Mouse (Mus musculus) forebrain, postnatal 0 days (tissue): ENCODE data around the gene Ctrc. TPM values are rescaled to one million over a fixed set of nuclear protein-coding genes. Genes with fewer than 3 reads are reported as not detected.

Source experiments
- ATAC-seq: fragments of 200-750 bp; cut with Nextera tagmentation; 2 replicates; pipeline ENCODE4 v1.8.0; 2017; ENCODE audit warnings: mild to moderate bottlenecking, moderate library complexity
- DNase-seq: peaks from one replicate; pipeline ENCODE4 v3.0.0-alpha.2; 2015
- H3K27ac ChIP-seq: fragments of 300-500 bp; sonication (generic); 2 replicates; pipeline ENCODE4 v1.5.1; 2014; ENCODE audit warnings: low read depth, mild to moderate bottlenecking, antibody characterized with exemption, low read length, moderate library complexity, mixed read lengths
- H3K27me3 ChIP-seq: fragments of 300-500 bp; sonication (generic); 2 replicates; pipeline ENCODE4 v1.6.1; 2014; ENCODE audit warnings: mild to moderate bottlenecking, low read length, mixed read lengths; ENCODE audit not compliant: insufficient read depth
- H3K36me3 ChIP-seq: fragments of 300-500 bp; sonication (generic); 2 replicates; pipeline ENCODE4 v1.6.1; 2014; ENCODE audit warnings: mild to moderate bottlenecking, moderate library complexity; ENCODE audit not compliant: insufficient read depth
- H3K4me1 ChIP-seq: fragments of 300-500 bp; sonication (generic); 2 replicates; pipeline ENCODE4 v1.6.1; 2014; ENCODE audit warnings: antibody characterized with exemption; ENCODE audit not compliant: insufficient read depth
- H3K4me2 ChIP-seq: fragments of 300-500 bp; sonication (generic); 2 replicates; pipeline ENCODE4 v1.6.1; 2014; ENCODE audit warnings: low read depth, mild to moderate bottlenecking, moderate library complexity
- H3K4me3 ChIP-seq: fragments of 300-500 bp; sonication (generic); 2 replicates; pipeline ENCODE4 v1.5.1; 2014; ENCODE audit warnings: low read depth, low read length, mixed read lengths
- H3K9ac ChIP-seq: fragments of 300-500 bp; sonication (generic); 2 replicates; pipeline ENCODE4 v1.6.1; 2014; ENCODE audit warnings: mild to moderate bottlenecking
- H3K9me3 ChIP-seq: fragments of 300-500 bp; sonication (generic); 2 replicates; pipeline ENCODE4 v1.6.1; 2016; ENCODE audit warnings: low read length
- CTCF ChIP-seq: sonication (generic); IDR thresholded peaks from 2 replicates; pipeline ENCODE4 v1.5.1; 2016; ENCODE audit warnings: antibody characterized with exemption, control low read depth, low read depth
- WGBS: fragments of 180-500 bp; shearing (Covaris S2); extraction: QIAGEN DNeasy Blood & Tissue Kit; methylation state at CpG from one replicate; pipeline ENCODE4 v1.1.7; 2014; 5-methylcytosine and 5-hydroxymethylcytosine counted together
- polyA plus RNA-seq: library from polyadenylated mRNA; unstranded; fragments of >200 nt; fragmentation: Nextera tagmentation; extraction: Ambion mirVana; gene quantifications from 2 replicates; pipeline ENCODE4 v1.2.1, GENCODE M21; 2015
- total RNA-seq: library from RNA; depleted of rRNA; stranded (reverse); fragments of >200 nt; gene quantifications from 2 replicates; pipeline ENCODE4 v1.2.3, GENCODE M21; 2014

Ctrc gene
- total and polyA plus RNA-seq, 2 experiments from 2014 or later, result not detected

DNA sequence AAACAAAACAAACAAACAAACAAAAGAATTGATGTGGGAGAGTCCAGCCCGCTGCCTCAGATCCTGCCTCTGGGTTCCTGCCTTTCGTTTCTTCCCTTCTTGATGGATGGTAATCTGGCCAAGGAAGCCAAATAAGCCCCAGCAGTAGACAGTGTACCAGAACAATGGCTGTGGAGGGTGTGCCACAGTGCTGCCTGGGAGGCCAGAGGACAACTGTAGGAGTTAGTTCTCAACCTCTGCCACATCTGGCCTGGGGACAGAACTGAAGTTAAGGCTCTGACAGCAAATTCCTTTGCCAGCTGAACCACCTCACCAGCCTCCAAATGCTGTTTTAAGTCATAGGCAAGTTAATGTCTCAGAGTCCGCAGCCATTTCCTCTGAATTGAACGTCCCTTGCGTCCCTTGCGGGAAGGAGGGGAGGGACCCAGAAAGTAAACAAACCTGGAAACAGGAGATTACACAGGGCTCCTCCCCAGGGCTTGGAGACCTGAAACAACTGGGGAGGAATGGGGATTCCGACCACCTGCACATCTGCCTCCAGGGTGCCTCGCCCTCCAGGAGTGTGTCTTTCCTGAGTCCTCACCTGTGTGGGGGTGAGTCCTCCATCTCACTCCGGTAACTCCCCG is 35.2 kb upstream of the Ctrc start:
- no peak for TF ChIP-seq CTCF
- H3K4me2 ChIP-seq, result no peak overlapping the region
- no peaks in the 10 kb centered on the region for H3K4me1 ChIP-seq
- H3K36me3 ChIP-seq, result no peaks in the 10 kb centered on the region
- no peak overlapping the region for H3K4me3 ChIP-seq
- H3K9me3 ChIP-seq, result no peaks in the 10 kb centered on the region
- no peak overlapping the region for H3K27ac ChIP-seq
- no peaks in the 10 kb centered on the region for H3K27me3 ChIP-seq
- 74% methylated on average over 10 of the region's 10 CpGs for WGBS
- DNase-seq (no peak), ATAC-seq (no peak)
- no peak overlapping the region for H3K9ac ChIP-seq

DNA sequence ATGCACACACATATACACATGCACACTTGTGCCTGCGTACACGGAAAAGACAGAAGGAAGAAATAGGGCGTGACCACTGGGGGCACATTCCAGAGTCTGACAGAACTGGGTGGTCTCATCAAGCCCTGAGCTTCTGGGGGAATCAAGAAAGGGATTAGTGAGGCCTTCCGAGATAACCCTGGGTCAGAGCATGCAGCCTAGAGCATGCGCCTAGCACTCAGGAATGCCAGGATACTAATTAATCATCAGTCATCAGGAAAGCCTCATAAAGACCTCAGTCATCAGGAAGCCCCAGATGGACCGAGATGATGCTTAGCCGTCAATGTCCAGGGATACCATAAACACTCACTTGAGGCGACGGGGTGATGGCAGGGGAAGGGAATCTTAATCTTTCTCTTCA is 33.7 kb upstream of the Ctrc start:
- Histone ChIP-seq H3K4me1 (peaks cover 6% of the 10 kb centered on the region), H3K27ac (no peak overlapping the region), H3K36me3 (no peaks in the 10 kb centered on the region), H3K9ac (no peak overlapping the region), H3K4me2 (no peak overlapping the region), H3K4me3 (no peak overlapping the region), H3K27me3 (no peaks in the 10 kb centered on the region), H3K9me3 (no peaks in the 10 kb centered on the region)
- WGBS, result 79% methylated on average over 9 of the region's 9 CpGs
- ATAC-seq (no peak), DNase-seq (no peak)
- no peak for TF ChIP-seq CTCF

DNA sequence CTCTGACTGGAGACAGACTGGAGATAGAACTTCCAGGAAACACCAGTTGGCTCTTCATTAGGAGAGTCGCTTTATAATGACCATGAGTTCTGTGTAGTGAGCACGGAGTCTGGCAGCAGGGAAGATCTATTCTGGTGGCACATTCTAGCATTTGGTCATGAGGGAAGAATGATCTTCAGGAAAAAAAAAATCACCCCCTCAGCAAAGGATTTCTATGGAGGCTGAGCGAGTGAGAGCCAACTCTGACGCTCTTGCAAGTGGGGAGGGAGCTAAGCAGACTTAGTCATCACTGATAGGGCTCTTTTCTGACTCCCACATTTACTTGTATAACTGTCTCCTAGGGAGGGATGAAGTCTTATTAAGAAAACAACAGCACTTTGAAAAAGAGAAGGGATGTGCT is 32.9 kb upstream of the Ctrc start:
- H3K4me1 ChIP-seq, result peaks cover 8% of the 10 kb centered on the region
- H3K4me3 ChIP-seq, result no peak overlapping the region
- TF ChIP-seq CTCF, result no peak
- no peaks in the 10 kb centered on the region for H3K9me3 ChIP-seq
- H3K4me2 ChIP-seq, result no peak overlapping the region
- no peak for ATAC-seq
- no peaks in the 10 kb centered on the region for H3K27me3 ChIP-seq
- no peak for DNase-seq
- WGBS, result 76% methylated on average over 4 of the region's 4 CpGs
- H3K36me3 ChIP-seq, result no peaks in the 10 kb centered on the region
- H3K9ac ChIP-seq, result no peak overlapping the region
- no peak overlapping the region for H3K27ac ChIP-seq

DNA sequence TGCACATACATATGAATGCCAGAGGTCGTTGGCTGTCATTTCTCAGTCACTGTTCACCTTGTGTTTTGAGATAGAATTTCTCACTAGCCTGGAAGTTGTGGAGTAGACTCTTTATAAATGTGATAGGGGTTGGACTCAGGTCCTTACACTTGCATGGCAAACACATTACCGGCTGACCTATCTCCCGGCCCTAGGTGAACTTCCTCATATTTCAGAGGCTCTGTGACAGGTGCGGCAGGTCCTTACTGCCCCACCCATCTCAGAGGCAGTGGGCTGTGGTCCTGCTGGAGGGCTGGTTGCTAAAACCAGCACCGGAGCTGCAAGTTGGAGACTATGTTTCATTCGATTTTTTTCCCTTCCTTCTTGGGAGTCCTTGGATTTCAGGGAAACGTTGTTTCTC is 32.5 kb upstream of the Ctrc start:
- no peaks in the 10 kb centered on the region for H3K27me3 ChIP-seq
- H3K4me1 ChIP-seq, result peaks cover 9% of the 10 kb centered on the region
- DNase-seq (no peak), ATAC-seq (no peak)
- no peak overlapping the region for H3K4me2 ChIP-seq
- H3K9me3 ChIP-seq, result no peaks in the 10 kb centered on the region
- no peak overlapping the region for H3K4me3 ChIP-seq
- no peak overlapping the region for H3K9ac ChIP-seq
- no peak for TF ChIP-seq CTCF
- no peaks in the 10 kb centered on the region for H3K36me3 ChIP-seq
- WGBS, result 80% methylated on average over 7 of the region's 7 CpGs
- no peak overlapping the region for H3K27ac ChIP-seq

DNA sequence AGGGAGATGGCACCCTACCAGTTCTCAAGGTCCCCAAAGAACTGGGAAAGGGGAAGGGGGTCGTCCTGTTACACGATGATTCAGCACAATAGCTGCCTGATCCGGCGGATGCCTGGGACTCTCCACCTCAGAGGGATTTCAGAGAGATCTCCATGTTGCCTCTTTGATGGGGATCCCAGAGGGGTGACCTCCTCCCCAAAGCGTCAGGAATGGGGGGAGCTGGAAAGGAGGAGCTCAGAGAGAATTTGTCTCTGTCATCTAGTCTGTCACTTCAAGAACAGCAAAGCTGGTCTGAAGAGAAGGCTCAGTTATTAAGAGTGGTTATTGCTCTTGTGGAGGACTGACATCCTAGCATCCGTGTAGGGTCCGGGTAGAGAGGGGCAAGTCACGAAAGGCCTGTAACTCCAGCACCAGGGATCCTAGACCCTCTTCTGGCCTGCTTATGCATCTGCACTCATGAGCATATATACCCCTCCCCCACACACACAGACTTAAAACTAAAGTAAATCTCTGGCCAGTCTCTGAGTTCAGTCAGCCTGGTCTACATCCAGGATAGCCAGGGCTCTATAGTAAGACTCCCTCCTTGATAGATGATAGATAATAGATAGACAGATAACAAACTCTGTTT is 29.4 kb upstream of the Ctrc start:
- no peaks in the 10 kb centered on the region for H3K9me3 ChIP-seq
- no peaks in the 10 kb centered on the region for H3K36me3 ChIP-seq
- H3K4me3 ChIP-seq, result peak overlapping the region; percentile 76
- DNase-seq, result no peak
- peak overlapping the region; percentile 64 for H3K27ac ChIP-seq
- H3K4me1 ChIP-seq, result peaks cover 22% of the 10 kb centered on the region
- ATAC-seq, result peak; percentile 6
- 14% methylated on average over 8 of the region's 8 CpGs for WGBS
- peak overlapping the region; percentile 91 for H3K4me2 ChIP-seq
- H3K9ac ChIP-seq, result peak overlapping the region; percentile 79; the same call in 1 of the 2 replicates
- H3K27me3 ChIP-seq, result no peaks in the 10 kb centered on the region
- TF ChIP-seq CTCF, result peak; percentile 34

DNA sequence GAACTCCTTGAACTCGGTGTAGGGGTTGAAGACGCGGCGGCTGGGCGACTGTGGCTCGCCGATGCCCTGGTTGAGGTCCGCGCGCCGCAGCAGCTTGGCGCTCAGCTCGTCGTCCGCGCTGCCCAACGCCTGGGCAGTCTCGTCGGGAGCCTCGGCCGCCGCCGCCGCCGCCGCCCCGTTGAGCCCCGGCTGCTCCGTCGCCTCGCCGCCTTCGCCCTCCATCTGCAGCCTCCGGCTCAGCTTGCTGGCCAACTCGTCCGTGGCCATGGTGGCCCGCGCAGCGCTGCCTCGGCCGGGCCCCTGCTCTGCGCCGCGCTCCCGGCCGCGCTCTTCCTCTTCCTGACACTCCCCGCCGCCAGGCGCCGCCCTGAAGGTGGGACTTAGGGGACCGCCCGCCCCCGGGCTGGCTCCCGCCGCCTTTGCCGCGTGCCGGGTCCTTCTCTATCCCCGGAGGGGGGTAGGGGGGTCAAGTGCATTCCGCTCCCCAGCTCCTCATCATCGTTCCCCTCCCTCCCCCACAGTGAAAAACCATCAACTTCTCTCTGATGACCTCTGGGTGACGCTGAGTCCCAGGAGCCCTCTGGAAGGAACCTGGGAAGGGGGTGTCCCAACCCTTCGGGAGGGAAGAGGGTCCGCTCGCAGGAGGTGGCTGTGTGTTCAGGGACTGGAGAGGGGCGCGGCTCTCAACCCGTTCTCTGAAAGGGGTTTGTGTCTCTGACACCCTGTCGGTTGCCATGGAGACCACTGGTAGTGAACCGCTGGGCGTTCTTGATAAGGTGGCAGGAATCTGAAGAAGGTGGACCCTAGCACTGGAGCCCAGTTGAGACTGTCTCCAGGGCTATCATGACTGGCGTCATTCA is 28.7 kb upstream of the Ctrc start, which contains the start of gene Efhd2:
TSS of gene Efhd2 (minus strand) at position 320 of the 860 bp plus-strand sequence.
- Histone ChIP-seq H3K9me3 (no peaks in the 10 kb centered on the region), H3K27ac (peak within 1 kb of the TSS; percentile 64), H3K36me3 (no peaks in the 10 kb centered on the region), H3K4me2 (peak within 1 kb of the TSS; percentile 91), H3K4me1 (peaks cover 29% of the 10 kb centered on the region), H3K27me3 (no peaks in the 10 kb centered on the region), H3K4me3 (peak within 1 kb of the TSS; percentile 76), H3K9ac (peak within 1 kb of the TSS; percentile 79)
- WGBS, result 3% methylated on average over 70 of the region's 73 CpGs
- peak; percentile 90 for ATAC-seq
- DNase-seq, result peak; percentile 85
- peak; percentile 44 for TF ChIP-seq CTCF
